Mouse (Mus musculus): ENCODE measurements around the gene Hormad2.

GRCm38 (mm10) chr11:4460615-4461014 is 19.7 kb upstream of the Hormad2 start:
- TF ChIP-seq POLR2A (IDR thresholded peaks at IDR 0.05; ENCODE audit: control insufficient read depth, low read depth, low read length), result no peak
- no peak for TF ChIP-seq CTCF (IDR thresholded peaks at IDR 0.05; ENCODE audit: control insufficient read depth, insufficient read depth, insufficient replicate concordance, low read depth, low read length)

Measured in testis, adult 2 months (tissue).